Mouse (Mus musculus): ENCODE measurements around the gene Gm17324. TPM values are rescaled to one million over a fixed set of nuclear protein-coding genes. Genes with fewer than 3 reads are reported as not detected.

The Gm17324 gene
- not detected for polyA plus RNA-seq (2014; fragmentation: Illumina TruSeq; extraction: RNeasy Lipid Tissue Mini Kit (QIAGEN cat#74804); ENCODE audit: low read depth, low replicate concordance)

GRCm38 (mm10) chr9:78447973-78448873, at the start of gene Gm17324, which contains the start of gene Mto1:
Gm17324 (minus strand) TSS chr9:78448786.
Mto1 (plus strand) TSS chr9:78448208.

GRCm38 (mm10) chr9:78488890-78489420, 40.4 kb upstream of the Gm17324 start, which contains the start of gene Eef1a1:
Eef1a1 (minus strand) TSS chr9:78489151.

GRCm38 (mm10) chr9:78442579-78443392, 5.8 kb downstream of the Gm17324 start, which contains the start of gene Cgas:
Cgas (minus strand) TSS chr9:78443237.

Other genes with a start within 250 kb of the Gm17324 start
- gene Gsta1, start 218.1 kb downstream of the Gm17324 start, polyA plus RNA-seq (2014; fragmentation: Illumina TruSeq; extraction: RNeasy Lipid Tissue Mini Kit (QIAGEN cat#74804); ENCODE audit: low read depth, low replicate concordance) = 24.7 TPM
- gene Gm3776, start 191.7 kb downstream of the Gm17324 start, polyA plus RNA-seq (2014; fragmentation: Illumina TruSeq; extraction: RNeasy Lipid Tissue Mini Kit (QIAGEN cat#74804); ENCODE audit: low read depth, low replicate concordance) = not detected
- not detected for gene Gm10639, start 158.9 kb downstream of the Gm17324 start, polyA plus RNA-seq (2014; fragmentation: Illumina TruSeq; extraction: RNeasy Lipid Tissue Mini Kit (QIAGEN cat#74804); ENCODE audit: low read depth, low replicate concordance)
- not detected for gene Omt2a, start 134.0 kb downstream of the Gm17324 start, polyA plus RNA-seq (2014; fragmentation: Illumina TruSeq; extraction: RNeasy Lipid Tissue Mini Kit (QIAGEN cat#74804); ENCODE audit: low read depth, low replicate concordance)
- gene Omt2b, start 121.2 kb downstream of the Gm17324 start, polyA plus RNA-seq (2014; fragmentation: Illumina TruSeq; extraction: RNeasy Lipid Tissue Mini Kit (QIAGEN cat#74804); ENCODE audit: low read depth, low replicate concordance) = not detected
- gene Gsta2, start 93.0 kb downstream of the Gm17324 start, polyA plus RNA-seq (2014; fragmentation: Illumina TruSeq; extraction: RNeasy Lipid Tissue Mini Kit (QIAGEN cat#74804); ENCODE audit: low read depth, low replicate concordance) = not detected
- gene Dppa5a, start 80.6 kb downstream of the Gm17324 start, polyA plus RNA-seq (2014; fragmentation: Illumina TruSeq; extraction: RNeasy Lipid Tissue Mini Kit (QIAGEN cat#74804); ENCODE audit: low read depth, low replicate concordance) = not detected
- gene Ooep, start 70.1 kb downstream of the Gm17324 start, polyA plus RNA-seq (2014; fragmentation: Illumina TruSeq; extraction: RNeasy Lipid Tissue Mini Kit (QIAGEN cat#74804); ENCODE audit: low read depth, low replicate concordance) = 0.91 TPM
- gene Ddx43, start 53.0 kb downstream of the Gm17324 start, polyA plus RNA-seq (2014; fragmentation: Illumina TruSeq; extraction: RNeasy Lipid Tissue Mini Kit (QIAGEN cat#74804); ENCODE audit: low read depth, low replicate concordance) = 1.6 TPM
- gene Cgas, start 5.5 kb downstream of the Gm17324 start, polyA plus RNA-seq (2014; fragmentation: Illumina TruSeq; extraction: RNeasy Lipid Tissue Mini Kit (QIAGEN cat#74804); ENCODE audit: low read depth, low replicate concordance) = 4.9 TPM
- gene Mto1, start 578 bp downstream of the Gm17324 start, polyA plus RNA-seq (2014; fragmentation: Illumina TruSeq; extraction: RNeasy Lipid Tissue Mini Kit (QIAGEN cat#74804); ENCODE audit: low read depth, low replicate concordance) = 14.6 TPM
- gene Eef1a1, start 40.4 kb upstream of the Gm17324 start, polyA plus RNA-seq (2014; fragmentation: Illumina TruSeq; extraction: RNeasy Lipid Tissue Mini Kit (QIAGEN cat#74804); ENCODE audit: low read depth, low replicate concordance) = 4,495 TPM
- 44.1 TPM for gene Slc17a5, start 139.3 kb upstream of the Gm17324 start, polyA plus RNA-seq (2014; fragmentation: Illumina TruSeq; extraction: RNeasy Lipid Tissue Mini Kit (QIAGEN cat#74804); ENCODE audit: low read depth, low replicate concordance)
- gene Cd109, start 166.8 kb upstream of the Gm17324 start, polyA plus RNA-seq (2014; fragmentation: Illumina TruSeq; extraction: RNeasy Lipid Tissue Mini Kit (QIAGEN cat#74804); ENCODE audit: low read depth, low replicate concordance) = 11.8 TPM

Data from sigmoid colon, adult 10 weeks (tissue).